Mouse (Mus musculus): ENCODE measurements around the gene Sipa1l1. TPM values are rescaled to one million over a fixed set of nuclear protein-coding genes. Genes with fewer than 3 reads are reported as not detected.

The Sipa1l1 gene
- total and polyA plus RNA-seq, 3 experiments, result 13.6 to 36.7 (median 23.6) TPM

GRCm38 (mm10) chr12:82455700-82456413, 286.7 kb downstream of the Sipa1l1 start:
- in situ Hi-C loops (cut with MboI; ENCODE audit: low pct_ligation_motif_present, low pct_unique_long_range_greater_than_20kb, low sequenced_read_pairs), result loop anchor here (25.0 kb wide), 1 partner anchor 644 kb away; no protein-coding TSS in a partner anchor
- Histone ChIP-seq H3K4me3 (replicated peaks in 1 of 3; ENCODE audit: low read depth in 2 of 3, low read length in 2 of 3, poor library complexity in 1 of 3) (no peak overlapping the region), H3K27me3 (replicated peaks) (no peaks in the 10 kb centered on the region), H3K9me3 (replicated peaks; ENCODE audit: low read length) (peaks cover 5% of the 10 kb centered on the region), H3K36me3 (replicated peaks in 1 of 2; ENCODE audit: control insufficient read depth in 1 of 2, insufficient read depth in 1 of 2, low read length in 1 of 2) (peaks cover 2 to 10% of the 10 kb centered on the region in 2 experiments), H3K79me2 (replicated peaks; ENCODE audit: control insufficient read depth, extremely low read depth, insufficient read depth, poor library complexity, severe bottlenecking) (no peaks in the 10 kb centered on the region), H3K9ac (ENCODE audit: insufficient read depth, low read depth) (no peak overlapping the region), H3K4me2 (ENCODE audit: insufficient read depth, low read depth, poor library complexity, severe bottlenecking) (no peak overlapping the region), H3K4me1 (ENCODE audit: control insufficient read depth in 1 of 2, insufficient read depth in 2 of 2) (no peaks in the 10 kb centered on the region), H3K27ac (ENCODE audit: insufficient read depth, low read depth) (no peak overlapping the region)
- TF ChIP-seq NELFE (IDR thresholded peaks at IDR 0.05; ENCODE audit: low read depth, low read length), result no peak
- TF ChIP-seq MAX (IDR thresholded peaks at IDR 0.05; ENCODE audit: low read length), result no peak
- no peak for TF ChIP-seq ZNF384 (IDR thresholded peaks at IDR 0.05; ENCODE audit: low read depth, low read length)
- no peak for TF ChIP-seq PAX5 (IDR thresholded peaks at IDR 0.05; ENCODE audit: low read length)
- TF ChIP-seq POLR2A (IDR thresholded peaks at IDR 0.05; ENCODE audit: low read depth, low read length), result no peak
- no peak for TF ChIP-seq JUND (conservative IDR thresholded peaks at IDR 0.05; ENCODE audit: low read depth, low read length)
- dilution Hi-C loops (cut with MboI; ENCODE audit: extremely low pct_ligation_motif_present, extremely low pct_unique_long_range_greater_than_20kb, low sequenced_read_pairs), result no loop called here
- DNase-seq (ENCODE audit: extremely low read depth), result no peak

GRCm38 (mm10) chr12:82456414-82456805, 287.3 kb downstream of the Sipa1l1 start:
- Histone ChIP-seq H3K27me3 (replicated peaks) (no peaks in the 10 kb centered on the region), H3K27ac (ENCODE audit: insufficient read depth, low read depth) (no peak overlapping the region), H3K79me2 (replicated peaks; ENCODE audit: control insufficient read depth, extremely low read depth, insufficient read depth, poor library complexity, severe bottlenecking) (no peaks in the 10 kb centered on the region), H3K36me3 (replicated peaks in 1 of 2; ENCODE audit: control insufficient read depth in 1 of 2, insufficient read depth in 1 of 2, low read length in 1 of 2) (peaks cover 0 to 6% of the 10 kb centered on the region in 2 experiments), H3K4me3 (replicated peaks in 1 of 3; ENCODE audit: low read depth in 2 of 3, low read length in 2 of 3, poor library complexity in 1 of 3) (no peak overlapping the region), H3K4me1 (ENCODE audit: control insufficient read depth in 1 of 2, insufficient read depth in 2 of 2) (no peaks in the 10 kb centered on the region), H3K9ac (ENCODE audit: insufficient read depth, low read depth) (no peak overlapping the region), H3K4me2 (ENCODE audit: insufficient read depth, low read depth, poor library complexity, severe bottlenecking) (no peak overlapping the region), H3K9me3 (replicated peaks; ENCODE audit: low read length) (peaks cover 5% of the 10 kb centered on the region)
- in situ Hi-C loops (cut with MboI; ENCODE audit: low pct_ligation_motif_present, low pct_unique_long_range_greater_than_20kb, low sequenced_read_pairs), result loop anchor here (25.0 kb wide), 1 partner anchor 644 kb away; no protein-coding TSS in a partner anchor
- no peak for TF ChIP-seq HCFC1 (IDR thresholded peaks at IDR 0.05; ENCODE audit: low read depth, low read length)
- no peak for TF ChIP-seq UBTF (IDR thresholded peaks at IDR 0.05; ENCODE audit: low read depth, low read length)
- TF ChIP-seq TBP (conservative IDR thresholded peaks at IDR 0.05; ENCODE audit: low read depth, low read length), result no peak
- TF ChIP-seq BHLHE40 (IDR thresholded peaks at IDR 0.05; ENCODE audit: low read depth, low read length), result no peak
- TF ChIP-seq ELF1 (IDR thresholded peaks at IDR 0.05; ENCODE audit: low read depth, low read length), result no peak
- no peak for TF ChIP-seq USF2 (conservative IDR thresholded peaks at IDR 0.05; ENCODE audit: low read depth, low read length)
- TF ChIP-seq GABPA (IDR thresholded peaks at IDR 0.05; ENCODE audit: insufficient replicate concordance, low read depth, low read length), result no peak
- TF ChIP-seq USF1 (IDR thresholded peaks at IDR 0.05; ENCODE audit: low read depth, low read length), result no peak
- TF ChIP-seq NRF1 (IDR thresholded peaks at IDR 0.05; ENCODE audit: low read depth, low read length), result no peak
- no peak for TF ChIP-seq ZMIZ1 (IDR thresholded peaks at IDR 0.05; ENCODE audit: low read depth, low read length)
- TF ChIP-seq MEF2A (IDR thresholded peaks at IDR 0.05; ENCODE audit: borderline replicate concordance, low read depth, low read length), result no peak
- no peak for TF ChIP-seq SIN3A (IDR thresholded peaks at IDR 0.05; ENCODE audit: low read length)
- no peak for TF ChIP-seq PAX5 (IDR thresholded peaks at IDR 0.05; ENCODE audit: low read length)
- no peak for TF ChIP-seq CHD1 (IDR thresholded peaks at IDR 0.05; ENCODE audit: low read depth, low read length)
- no peak for TF ChIP-seq EP300 (IDR thresholded peaks at IDR 0.05; ENCODE audit: low read length)
- no peak for TF ChIP-seq ZNF384 (IDR thresholded peaks at IDR 0.05; ENCODE audit: low read depth, low read length)
- no peak for DNase-seq (ENCODE audit: extremely low read depth)
- dilution Hi-C loops (cut with MboI; ENCODE audit: extremely low pct_ligation_motif_present, extremely low pct_unique_long_range_greater_than_20kb, low sequenced_read_pairs), result no loop called here
